Mouse (Mus musculus): ENCODE measurements around the gene Card14.

Gene Card14

GRCm38 (mm10) chr11:119300986-119301385 is 6.6 kb upstream of the Card14 start:
- no peak for DNase-seq (ENCODE audit: low spot score in 2 of 2)

DNA sequence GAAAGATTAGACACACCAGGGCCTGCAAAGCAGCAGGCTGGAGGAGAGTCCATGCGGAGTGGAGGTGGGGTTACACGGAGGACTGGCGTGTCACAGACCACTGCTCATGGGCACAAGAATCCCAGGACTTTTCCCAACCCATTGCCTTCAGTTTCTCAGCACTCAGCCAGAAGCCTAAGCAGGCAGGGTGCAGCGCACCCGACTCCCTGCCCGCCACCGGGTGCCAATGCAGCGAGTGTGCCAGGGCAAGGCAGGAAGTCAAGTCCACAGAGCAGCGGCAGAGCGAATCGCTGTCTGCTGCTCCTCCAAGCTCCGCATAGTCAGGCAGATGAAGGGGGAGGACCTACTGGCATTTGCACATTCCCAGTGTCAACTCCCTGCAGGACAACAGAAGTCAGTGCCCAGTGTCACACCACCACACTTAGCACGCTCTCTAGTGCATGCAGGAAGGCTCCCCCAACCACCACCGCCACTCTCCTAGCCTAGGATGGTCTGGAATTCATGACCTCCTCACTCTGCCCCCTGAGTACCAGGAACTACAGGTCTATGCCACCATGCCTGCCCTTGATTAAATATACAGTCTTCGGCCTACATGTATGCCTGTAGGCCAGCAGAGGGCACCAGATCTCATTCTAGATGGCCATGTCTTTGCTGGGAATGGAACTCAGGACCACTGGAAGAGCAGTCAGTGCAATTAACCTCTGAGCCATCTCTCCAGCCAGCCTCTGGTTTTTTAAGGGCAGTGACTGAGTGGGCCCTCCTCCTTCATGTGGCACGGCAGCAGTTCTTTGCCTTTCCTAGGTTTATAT is 2.5 kb upstream of the Card14 start:
- DNase-seq (ENCODE audit: low spot score in 2 of 2), result peak in 1 of 2 experiments; percentile 20

GRCm38 (mm10) chr11:119306762-119307657 is 558 bp upstream of the Card14 start:
- DNase-seq (ENCODE audit: low spot score in 2 of 2), result no peak

- no peak for DNase-seq (ENCODE audit: low spot score in 2 of 2)
These were observed 348 bp downstream of the Card14 start for GRCm38 (mm10) chr11:119307916-119308315.

DNA sequence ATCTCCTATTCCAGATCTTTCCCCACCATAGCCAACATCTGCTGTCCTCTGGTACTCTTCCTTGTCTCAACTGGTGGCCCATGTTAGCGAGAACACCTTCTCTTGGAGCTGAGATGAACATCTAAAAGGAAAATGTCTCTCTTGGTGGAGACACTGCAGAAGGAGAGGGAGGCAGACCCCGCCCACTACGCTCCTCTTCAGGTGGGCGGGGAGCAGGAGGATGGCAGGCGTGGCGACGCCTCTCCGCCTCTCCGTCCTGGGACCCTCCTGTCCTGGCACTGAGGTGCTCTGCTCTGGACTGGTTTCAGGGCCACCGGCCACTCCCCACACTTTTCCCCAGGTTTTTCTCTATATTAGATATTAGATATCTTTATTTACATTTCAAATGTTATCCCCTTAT is 3.1 kb downstream of the Card14 start:
- DNase-seq (ENCODE audit: low spot score in 2 of 2), result no peak

GRCm38 (mm10) chr11:119314252-119314936 is 6.8 kb downstream of the Card14 start:
- no peak for DNase-seq (ENCODE audit: low spot score in 2 of 2)

GRCm38 (mm10) chr11:119316720-119317119 is 9.2 kb downstream of the Card14 start:
- no peak for DNase-seq (ENCODE audit: low spot score in 2 of 2)

DNA sequence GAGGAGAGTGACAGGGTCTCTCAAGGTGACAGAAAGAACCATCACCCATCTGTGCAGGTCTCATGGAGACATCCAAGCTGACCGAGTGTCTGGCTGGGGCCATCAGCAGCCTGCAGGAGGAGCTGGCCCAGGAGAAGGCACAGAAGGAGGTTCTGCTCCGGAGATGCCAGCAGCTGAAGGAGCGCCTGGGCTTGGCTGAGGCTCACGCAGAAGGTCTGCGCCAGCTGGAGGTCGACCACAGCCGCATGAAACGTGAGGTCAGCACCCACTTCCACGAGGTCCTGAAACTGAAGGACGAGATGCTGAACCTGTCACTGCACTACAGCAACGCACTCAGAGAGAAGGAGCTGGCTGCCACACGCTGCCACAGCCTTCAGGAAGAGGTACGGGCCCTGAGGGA is 15.0 kb downstream of the Card14 start:
- no peak for DNase-seq (ENCODE audit: low spot score in 2 of 2)

DNA sequence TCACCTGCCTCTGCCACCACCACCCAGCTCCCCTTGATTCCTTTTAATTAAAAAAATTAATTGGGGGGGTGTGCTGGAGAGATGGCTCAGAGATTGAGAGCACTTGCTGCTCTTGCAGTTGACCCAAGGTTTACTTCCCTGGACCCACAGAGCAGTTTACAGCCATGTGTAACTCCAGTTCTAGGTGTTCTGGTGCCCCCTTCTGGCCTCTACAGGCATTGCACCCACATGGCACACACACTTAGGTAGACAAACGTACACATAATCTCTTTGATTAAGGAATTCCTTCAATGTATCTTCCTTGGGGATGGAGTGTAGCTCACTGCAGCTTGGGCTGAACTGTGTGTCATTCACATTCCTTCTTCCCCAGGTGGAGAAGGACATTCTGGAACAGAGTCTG is 17.5 kb downstream of the Card14 start:
- no peak for DNase-seq (ENCODE audit: low spot score in 2 of 2)

- DNase-seq (ENCODE audit: low spot score in 2 of 2), result peak in 1 of 2 experiments; percentile 17
These were observed 23.0 kb downstream of the Card14 start for GRCm38 (mm10) chr11:119330592-119330991.

GRCm38 (mm10) chr11:119331970-119332369 is 24.4 kb downstream of the Card14 start:
- no peak for DNase-seq (ENCODE audit: low spot score in 2 of 2)

DNA sequence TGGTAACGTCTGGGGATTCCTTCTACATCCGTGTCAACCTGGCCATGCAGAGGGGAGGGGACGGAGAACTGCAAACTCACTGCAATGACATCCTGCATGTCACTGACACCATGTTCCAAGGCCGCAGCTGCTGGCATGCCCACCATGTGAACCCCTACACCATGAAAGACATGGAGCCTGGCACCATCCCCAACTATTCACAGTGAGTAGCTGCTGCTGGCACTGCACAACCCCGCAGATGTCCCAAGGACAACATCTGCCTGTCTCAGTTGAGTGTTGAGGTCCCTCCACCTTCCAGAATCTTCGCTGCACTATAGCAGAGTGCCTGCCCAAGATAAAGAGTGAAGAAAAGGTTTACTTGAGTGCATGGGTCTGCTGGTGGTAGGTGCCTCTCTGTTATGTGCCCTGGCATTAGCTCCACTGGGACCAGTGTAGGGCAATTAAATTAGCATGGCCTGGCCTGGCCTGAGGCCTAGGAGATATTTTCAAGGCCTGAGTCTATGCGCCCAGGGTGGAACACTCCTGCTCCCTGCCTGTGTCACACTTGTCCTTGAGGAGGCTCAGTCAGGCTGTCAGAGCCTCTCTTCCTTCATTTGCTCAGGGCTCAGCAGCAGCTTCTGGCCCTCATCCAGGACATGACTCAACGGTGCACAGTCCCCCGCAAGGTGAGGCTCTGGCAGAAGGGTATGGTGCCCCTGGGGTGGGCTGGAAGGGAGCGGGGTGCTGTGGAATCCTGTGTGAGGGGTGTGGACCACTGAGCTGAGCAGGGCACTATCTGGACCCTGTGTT is 30.9 kb downstream of the Card14 start:
- no peak for DNase-seq (ENCODE audit: low spot score in 2 of 2)

DNA sequence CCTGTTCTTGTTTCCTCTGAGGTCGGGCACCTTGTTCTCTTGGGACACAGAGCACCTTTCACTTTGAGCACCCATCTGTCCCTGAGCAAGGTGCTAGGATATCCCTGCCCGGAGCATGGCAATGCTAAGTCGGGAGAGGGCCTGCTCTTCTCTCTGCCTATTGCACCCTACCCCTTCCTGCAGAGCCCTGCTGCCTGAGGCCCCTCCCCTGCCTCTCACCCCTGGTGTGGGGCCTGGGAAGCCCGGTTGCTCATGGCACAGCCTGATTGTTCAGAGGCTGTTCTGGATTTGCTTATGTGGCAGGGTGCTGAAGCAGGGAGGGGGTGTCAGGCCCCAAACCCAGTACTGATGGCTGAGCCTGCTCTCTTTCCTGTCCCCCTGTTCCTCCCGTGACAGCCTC is 31.6 kb downstream of the Card14 start:
- DNase-seq (ENCODE audit: low spot score in 2 of 2), result no peak

DNA sequence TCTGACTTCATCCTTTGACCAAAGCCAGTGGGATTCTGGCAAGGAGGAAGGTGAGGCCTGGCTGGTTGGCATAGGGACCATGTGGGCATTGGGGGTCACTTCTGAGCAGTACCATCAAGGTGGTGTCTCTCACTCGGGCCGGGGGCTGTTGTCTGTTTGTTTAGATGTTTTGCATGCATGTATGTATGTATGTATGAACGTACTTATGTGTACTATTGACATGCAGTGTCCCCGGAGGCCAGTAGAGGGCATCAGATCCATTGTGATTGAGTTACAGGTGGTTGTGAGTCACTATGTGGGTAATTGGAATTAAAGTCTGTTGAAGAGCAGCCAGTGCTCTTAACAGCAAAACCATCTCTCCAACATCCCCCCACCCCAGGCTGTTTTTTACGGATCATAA is 32.1 kb downstream of the Card14 start:
- peak; percentile 59 to 78 for DNase-seq (ENCODE audit: low spot score in 2 of 2)

DNA sequence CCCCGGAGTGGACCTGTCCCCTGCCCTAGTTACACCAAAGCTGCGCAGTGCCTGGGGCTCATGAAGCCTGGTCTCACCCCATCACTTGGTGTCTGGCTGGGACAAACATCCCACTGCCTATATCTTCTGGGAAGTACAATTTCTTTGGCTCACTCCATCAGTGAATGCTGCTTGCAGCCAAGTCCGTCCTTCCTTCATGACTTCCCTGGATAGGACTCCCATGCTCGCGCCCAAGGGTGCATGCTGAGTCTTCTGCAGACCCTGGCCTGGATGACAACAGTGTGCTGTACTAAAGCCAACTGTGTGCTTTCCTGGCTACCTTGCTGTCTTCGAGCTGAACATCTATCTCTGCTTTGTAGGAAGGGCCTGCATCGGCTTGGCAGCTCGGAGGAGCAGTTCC is 36.6 kb downstream of the Card14 start:
- DNase-seq (ENCODE audit: low spot score in 2 of 2), result no peak

DNA sequence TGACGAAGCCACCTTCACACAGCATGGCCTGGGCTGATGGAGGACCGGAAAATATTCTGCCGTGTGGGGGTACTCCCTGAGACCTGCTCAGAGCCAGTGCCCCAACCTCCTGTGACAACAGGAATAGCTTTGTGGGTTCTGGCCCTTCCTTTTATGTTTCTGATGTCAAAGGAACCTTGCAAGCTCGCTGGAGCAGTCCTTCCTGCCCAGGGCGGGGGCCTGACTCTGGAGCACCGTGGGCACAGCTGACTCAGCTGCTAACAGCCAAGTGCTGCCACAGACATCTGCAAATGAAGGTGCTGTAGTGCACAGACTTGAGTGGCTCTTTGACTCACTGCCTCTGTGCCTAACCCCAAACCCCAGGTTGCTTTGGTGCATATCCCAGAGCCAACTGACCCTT is 37.3 kb downstream of the Card14 start:
- DNase-seq (ENCODE audit: low spot score in 2 of 2), result no peak

DNA sequence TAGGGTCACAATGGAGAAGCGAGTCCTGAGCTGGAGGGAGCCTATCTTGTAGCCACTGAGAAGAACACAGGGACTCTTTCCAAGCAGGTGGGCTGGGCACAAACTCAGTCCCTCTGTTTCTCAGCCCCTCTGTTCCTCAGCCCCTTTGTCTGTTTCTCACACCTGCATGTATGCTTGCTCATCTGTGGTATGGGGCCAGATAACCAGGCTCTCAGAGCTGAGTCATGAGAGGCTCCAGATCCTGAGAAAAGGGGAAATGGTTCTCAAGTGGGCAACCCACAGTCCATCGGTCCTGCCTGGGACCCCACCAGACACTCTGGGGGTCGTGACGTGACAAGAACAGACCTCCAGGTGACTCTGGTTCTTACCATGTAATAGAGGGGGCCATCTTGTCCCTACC is 39.6 kb downstream of the Card14 start:
- no peak for DNase-seq (ENCODE audit: low spot score in 2 of 2)

DNA sequence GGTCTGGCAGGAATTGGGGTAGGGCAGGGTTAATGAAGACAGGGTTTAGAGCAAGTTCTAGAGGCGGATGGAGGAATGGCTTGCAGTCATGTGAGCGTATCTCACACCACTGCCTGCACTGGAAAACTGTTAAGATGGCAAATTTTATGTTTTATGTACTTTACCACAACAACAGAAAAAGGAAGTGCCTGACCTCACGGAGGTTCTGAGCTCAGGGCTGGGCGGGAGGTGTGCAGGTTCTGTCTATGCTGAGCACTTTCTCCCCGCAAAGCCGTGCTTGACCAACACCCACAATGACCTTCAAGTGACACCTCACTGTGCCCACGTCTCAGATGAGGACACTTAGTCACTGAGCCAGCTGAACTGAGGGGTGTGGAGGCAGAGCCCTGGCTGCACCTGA is 44.5 kb downstream of the Card14 start:
- DNase-seq (ENCODE audit: low spot score in 2 of 2), result no peak

GRCm38 (mm10) chr11:119353946-119354345 is 46.4 kb downstream of the Card14 start:
- no peak for DNase-seq (ENCODE audit: low spot score in 2 of 2)

DNA sequence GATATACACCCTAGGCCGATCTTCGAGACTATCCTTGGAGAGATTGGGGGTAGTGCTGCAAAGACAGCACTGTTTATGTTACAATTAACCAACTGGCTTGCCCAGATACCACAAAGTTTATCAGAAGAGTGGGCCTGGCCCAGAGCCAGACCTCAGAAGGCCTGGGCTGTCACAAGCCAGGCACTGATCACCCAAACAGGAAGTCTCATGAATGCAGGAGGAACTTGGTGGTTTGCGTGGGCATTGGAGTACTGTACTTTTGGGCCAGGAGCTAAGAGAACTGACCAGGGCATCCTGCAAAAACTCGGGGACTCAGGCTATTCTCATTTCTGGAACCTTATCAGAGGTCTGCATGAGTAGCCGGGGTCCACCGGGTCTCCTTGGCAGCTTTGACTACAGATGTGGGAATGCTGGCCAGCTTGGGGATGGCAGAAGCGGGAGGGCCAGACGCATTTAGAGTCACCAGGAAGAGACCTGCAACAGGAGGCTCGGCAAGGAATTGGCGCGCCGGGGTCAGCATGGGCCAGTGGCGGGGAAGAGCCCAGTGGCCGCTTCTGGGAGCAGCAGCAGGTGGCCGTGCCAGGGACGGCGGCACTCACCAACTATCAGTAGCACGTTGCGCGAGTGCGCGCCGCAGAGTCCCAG is 47.4 kb downstream of the Card14 start:
- peak in 1 of 2 experiments; percentile 6 for DNase-seq (ENCODE audit: low spot score in 2 of 2)

Data from frontal cortex, postnatal 36 days (tissue).